ENCODE assay signal across 14 mouse cellular contexts in the genomic region with DNA sequence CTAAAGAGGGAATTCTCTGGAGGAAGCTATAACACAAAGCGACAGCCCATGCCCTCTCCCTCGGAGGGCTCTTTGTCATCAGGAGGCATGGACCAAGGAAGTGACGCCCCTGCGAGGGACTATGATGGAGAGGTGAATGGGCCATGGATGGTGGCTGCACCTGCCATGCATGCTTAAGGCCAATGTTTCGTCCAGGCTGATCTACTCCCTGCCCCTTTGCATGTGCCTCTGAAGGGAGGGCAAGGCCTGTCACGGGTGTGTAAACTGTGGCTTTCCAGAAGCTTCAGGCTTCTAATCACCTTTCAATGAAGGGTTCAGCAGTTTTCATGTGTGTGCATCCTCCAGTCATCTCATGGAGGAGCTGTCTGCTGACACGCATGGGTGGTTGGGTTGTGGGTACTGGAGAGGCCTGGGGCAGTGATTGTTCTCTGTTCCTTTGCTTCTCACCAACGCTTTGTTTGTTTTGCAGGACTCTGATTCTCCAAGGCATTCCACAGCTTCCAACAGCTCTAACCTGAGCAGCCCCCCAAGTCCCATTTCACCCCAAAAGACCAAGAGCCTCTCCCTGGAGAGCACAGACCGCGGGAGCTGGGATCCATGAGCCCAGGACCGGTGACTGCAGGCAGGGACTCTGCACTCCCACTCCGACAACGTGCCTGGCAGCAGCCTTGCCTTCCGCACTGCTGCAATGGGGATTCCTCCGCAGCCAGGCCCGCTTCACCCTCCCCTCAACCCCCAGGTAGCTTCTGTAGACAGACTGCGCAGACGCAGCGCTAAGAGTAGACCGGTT.
"Had no signal": no experiment of that assay in that cellular context is flagged by ENCODE, and none has a peak within 500 bp of the region (broad histone marks: within the 10 kb centered on the region; RNA-seq: fewer than 3 reads in every experiment).

No protein-coding gene starts in this region.

- ATAC-seq: intestine, embryonic 15.5 days; liver, postnatal 0 days had no signal

- H3K27me3 ChIP-seq: intestine, embryonic 15.5 days; limb, embryonic 12.5 days; liver, embryonic 13.5 days; lung, embryonic 15.5 days; neural tube, embryonic 12.5 days; stomach, embryonic 15.5 days had no signal

- H3K9ac ChIP-seq: intestine, embryonic 15.5 days; limb, embryonic 12.5 days; liver, embryonic 13.5 days; liver, postnatal 0 days; lung, embryonic 15.5 days; neural tube, embryonic 12.5 days; stomach, embryonic 15.5 days had no signal

- H3K27ac ChIP-seq: intestine, embryonic 15.5 days; layer of hippocampus, adult 2 months; limb, embryonic 12.5 days; liver, embryonic 13.5 days; lung, embryonic 15.5 days; neural tube, embryonic 12.5 days; stomach, embryonic 15.5 days had no signal

- DNase-seq: kidney, adult 2 months; kidney, postnatal 4 days; liver; liver, embryonic 13.5 days; liver, postnatal 0 days; midbrain, embryonic 14.5 days; right cerebral cortex, postnatal 14 days; thymus, postnatal 36 days had no signal

- H3K4me1 ChIP-seq: intestine, embryonic 15.5 days; limb, embryonic 12.5 days; liver, embryonic 13.5 days; lung, embryonic 15.5 days; neural tube, embryonic 12.5 days; stomach, embryonic 15.5 days had no signal

- H3K4me3 ChIP-seq: intestine, embryonic 15.5 days; layer of hippocampus, adult 2 months; limb, embryonic 12.5 days; liver, embryonic 13.5 days; lung, embryonic 15.5 days; neural tube, embryonic 12.5 days; stomach, embryonic 15.5 days had no signal

- H3K4me2 ChIP-seq: intestine, embryonic 15.5 days; limb, embryonic 12.5 days; liver, embryonic 13.5 days; lung, embryonic 15.5 days; neural tube, embryonic 12.5 days; stomach, embryonic 15.5 days had no signal

- H3K9me3 ChIP-seq: intestine, embryonic 15.5 days; limb, embryonic 12.5 days; liver, embryonic 13.5 days; lung, embryonic 15.5 days; neural tube, embryonic 12.5 days; stomach, embryonic 15.5 days had no signal
